Mouse (Mus musculus) Patski (cell line): ENCODE measurements around the gene Mrpl23. TPM values are rescaled to one million over a fixed set of nuclear protein-coding genes. Genes with fewer than 3 reads are reported as not detected.

Source experiments
- ATAC-seq: fragments of 100-300 bp; one replicate; pipeline ENCODE4 v1.8.0; 2021
- CTCF ChIA-PET: fragments of 350-600 bp; sonication (Branson Sonifier 250); formaldehyde crosslinking; loops from one replicate; lab custom pipeline; 2022; ENCODE audit warnings: inconsistent platforms; lab: Charles Lee
- POLR2A ChIA-PET: fragments of 350-600 bp; sonication (Branson Sonifier 250); formaldehyde crosslinking; loops from one replicate; lab custom pipeline; 2022; ENCODE audit warnings: antibody characterized with exemption, inconsistent platforms; lab: Charles Lee
- DNase-seq: peaks from one replicate; pipeline ENCODE4 v3.0.0-alpha.2; 2011; ENCODE audit warnings: low read depth, low spot score
- H3K27me3 ChIP-seq: fragments of 371-371 bp; one replicate; pipeline ENCODE4 v1.5.1; 2021
- CTCF ChIP-seq: fragments of 100-300 bp; IDR thresholded peaks from one replicate; pipeline ENCODE4 v1.5.1; 2021
- in situ Hi-C: fragments of 300-500 bp; cut with MboI; formaldehyde crosslinking; loops from 3 replicates; pipeline ENCODE4 v1.11.1; 2018; ENCODE audit warnings: low pct_unique_long_range_greater_than_20kb, mixed read lengths
- polyA plus RNA-seq: library from polyadenylated mRNA; unstranded; gene quantifications from one replicate; pipeline ENCODE4 v1.2.3, GENCODE M21; 2021

Gene Mrpl23
- polyA plus RNA-seq, 1 experiment from 2014 or later, result 6.9 TPM

GRCm38 (mm10) chr7:142498575-142498974 is 33.9 kb upstream of the Mrpl23 start, which contains the start of gene Tnnt3:
Gene Tnnt3, plus strand, starts transcription at chr7:142498836.
- in situ Hi-C loops, result loop anchor here (5.0 kb wide), 2 partner anchors 56 to 161 kb away; partner anchors contain the start of gene Tnni2
- POLR2A ChIA-PET, result no interaction called here

GRCm38 (mm10) chr7:142499010-142499721 is 33.3 kb upstream of the Mrpl23 start:
- no peak for DNase-seq
- ATAC-seq, result no peak
- no peaks in the 10 kb centered on the region for H3K27me3 ChIP-seq
- ChIA-PET POLR2A (interaction anchor here (0.5 kb wide), 1 partner anchor 624 kb away, joined by 3 read pairs; no protein-coding TSS in a partner anchor), CTCF (interaction anchor here (1.4 to 1.8 kb wide), 2 partner anchors 18 to 165 kb away, joined by 3 to 6 read pairs; no protein-coding TSS in a partner anchor)
- TF ChIP-seq CTCF, result no peak
- in situ Hi-C loops, result loop anchor here (5.0 kb wide), 2 partner anchors 57 to 162 kb away; partner anchors contain the start of gene Tnni2

More at GRCm38 (mm10) chr7:142498575-142498974, 33.9 kb upstream of the Mrpl23 start, which contains the start of gene Tnnt3:
- no peaks in the 10 kb centered on the region for H3K27me3 ChIP-seq
- CTCF ChIA-PET, result interaction anchor here (1.4 to 1.7 kb wide), 2 partner anchors 17 to 181 kb away, joined by 3 to 6 read pairs; no protein-coding TSS in a partner anchor
- ATAC-seq (no peak), DNase-seq (no peak)
- TF ChIP-seq CTCF, result no peak

- CTCF ChIA-PET, result interaction anchor here (1.0 to 1.8 kb wide), 2 partner anchors 9 to 165 kb away, joined by 4 to 6 read pairs; no protein-coding TSS in a partner anchor
- no peak for TF ChIP-seq CTCF
- DNase-seq (no peak), ATAC-seq (no peak)
- in situ Hi-C loops, result no loop called here
- H3K27me3 ChIP-seq, result no peaks in the 10 kb centered on the region
- POLR2A ChIA-PET, result interaction anchor here (0.9 kb wide), 1 partner anchor 23 kb away, joined by 6 read pairs; no protein-coding TSS in a partner anchor
Measured at GRCm38 (mm10) chr7:142500032-142500431, 32.5 kb upstream of the Mrpl23 start.

GRCm38 (mm10) chr7:142503206-142503605 is 29.3 kb upstream of the Mrpl23 start:
- no peak for DNase-seq
- ChIA-PET CTCF (interaction anchor here (1.5 kb wide), 1 partner anchor 187 kb away, joined by 4 read pairs; no protein-coding TSS in a partner anchor), POLR2A (interaction anchor here (0.7 kb wide), 1 partner anchor 181 kb away, joined by 3 read pairs; no protein-coding TSS in a partner anchor)
- H3K27me3 ChIP-seq, result peaks cover 4% of the 10 kb centered on the region
- no peak for ATAC-seq
- no peak for TF ChIP-seq CTCF
- in situ Hi-C loops, result no loop called here

GRCm38 (mm10) chr7:142505942-142506341 is 26.5 kb upstream of the Mrpl23 start:
- no peak for ATAC-seq

GRCm38 (mm10) chr7:142506501-142506900 is 26.0 kb upstream of the Mrpl23 start:
- no peak for DNase-seq
- CTCF ChIA-PET, result no interaction called here

More at GRCm38 (mm10) chr7:142505942-142506341, 26.5 kb upstream of the Mrpl23 start:
- ChIA-PET POLR2A (no interaction called here), CTCF (no interaction called here)
- no peak for TF ChIP-seq CTCF
- peaks cover 12% of the 10 kb centered on the region for H3K27me3 ChIP-seq
- in situ Hi-C loops, result no loop called here
- DNase-seq, result no peak

GRCm38 (mm10) chr7:142507453-142507852 is 25.0 kb upstream of the Mrpl23 start:
- POLR2A ChIA-PET, result no interaction called here
- peaks cover 12% of the 10 kb centered on the region for H3K27me3 ChIP-seq
- ATAC-seq, result no peak
- DNase-seq, result no peak
- CTCF ChIA-PET, result interaction anchor here (1.0 kb wide), 1 partner anchor 12 kb away, joined by 3 read pairs; no protein-coding TSS in a partner anchor
- no peak for TF ChIP-seq CTCF
- in situ Hi-C loops, result no loop called here

More at GRCm38 (mm10) chr7:142506501-142506900, 26.0 kb upstream of the Mrpl23 start:
- H3K27me3 ChIP-seq, result peaks cover 12% of the 10 kb centered on the region
- no peak for TF ChIP-seq CTCF
- in situ Hi-C loops, result no loop called here
- no peak for ATAC-seq
- POLR2A ChIA-PET, result no interaction called here

- peaks cover 12% of the 10 kb centered on the region for H3K27me3 ChIP-seq
- ATAC-seq (no peak), DNase-seq (no peak)
- ChIA-PET CTCF (no interaction called here), POLR2A (no interaction called here)
- in situ Hi-C loops, result no loop called here
- no peak for TF ChIP-seq CTCF
Measured at GRCm38 (mm10) chr7:142509518-142509917, 23.0 kb upstream of the Mrpl23 start.

GRCm38 (mm10) chr7:142510021-142510777 is 22.3 kb upstream of the Mrpl23 start:
- no peak for DNase-seq
- POLR2A ChIA-PET, result no interaction called here
- in situ Hi-C loops, result no loop called here
- no peak for ATAC-seq
- TF ChIP-seq CTCF, result no peak
- CTCF ChIA-PET, result no interaction called here
- peaks cover 12% of the 10 kb centered on the region for H3K27me3 ChIP-seq

GRCm38 (mm10) chr7:142514048-142514447 is 18.4 kb upstream of the Mrpl23 start:
- POLR2A ChIA-PET, result no interaction called here
- ATAC-seq (no peak), DNase-seq (no peak)
- H3K27me3 ChIP-seq, result peaks cover 11% of the 10 kb centered on the region
- TF ChIP-seq CTCF, result no peak
- CTCF ChIA-PET, result no interaction called here
- in situ Hi-C loops, result no loop called here
